Mouse (Mus musculus): Measurements from ENCODE around the gene Wdfy3. TPM values are rescaled to one million over a fixed set of nuclear protein-coding genes. Genes with fewer than 3 reads are reported as not detected.

Gene Wdfy3
- polyA plus RNA-seq, 1 experiment from 2014 or later, result 15.1 TPM

DNA sequence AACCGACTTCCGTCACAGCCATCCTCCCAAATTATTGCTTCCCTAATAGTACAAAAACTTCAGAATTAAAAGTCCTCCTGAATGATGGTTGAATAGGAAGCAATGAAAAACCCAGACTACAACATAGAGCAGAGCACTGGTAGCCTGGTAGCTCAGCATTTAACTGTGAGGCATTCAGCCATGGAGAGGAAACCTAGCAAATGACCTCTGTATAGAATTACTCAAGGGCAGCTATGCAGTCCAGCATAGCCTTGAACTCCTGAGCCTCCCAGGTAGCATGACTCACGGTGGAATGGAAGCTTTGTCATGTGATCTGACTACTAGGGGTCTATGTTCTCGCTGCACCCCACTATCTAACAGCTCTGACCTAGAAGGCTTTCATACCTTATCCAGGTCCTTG, 189.8 kb downstream of the Wdfy3 start:
- Histone ChIP-seq H3K4me3 (ENCODE audit: control insufficient read depth in 1 of 2, insufficient read depth in 1 of 2, low read depth in 1 of 2, low read length in 2 of 2) (no peak overlapping the region), H3K36me3 (ENCODE audit: control insufficient read depth, insufficient read depth, low read length) (peaks cover 99% of the 10 kb centered on the region), H3K27ac (replicated peaks in 1 of 2; ENCODE audit: control insufficient read depth in 1 of 2, insufficient read depth in 1 of 2, low read depth in 2 of 2, low read length in 2 of 2) (no peak overlapping the region), H3K9ac (ENCODE audit: low read length) (no peak overlapping the region), H3K4me1 (ENCODE audit: control insufficient read depth in 2 of 2, insufficient read depth in 2 of 2, low read length in 2 of 2) (peaks cover 3 to 8% of the 10 kb centered on the region in 2 experiments; a peak in 3 of 4 replicates), H3K27me3 (ENCODE audit: control insufficient read depth, insufficient read depth, low read length) (no peaks in the 10 kb centered on the region), H3K9me3 (ENCODE audit: control insufficient read depth, low read length) (no peaks in the 10 kb centered on the region), H3K4me2 (ENCODE audit: low read length) (no peak overlapping the region)
- no peak for ATAC-seq (ENCODE audit: insufficient number of reproducible peaks, insufficient read depth, low FRiP score, low read depth)
- 87% methylated on average over 4 of the region's 4 CpGs for WGBS

DNA sequence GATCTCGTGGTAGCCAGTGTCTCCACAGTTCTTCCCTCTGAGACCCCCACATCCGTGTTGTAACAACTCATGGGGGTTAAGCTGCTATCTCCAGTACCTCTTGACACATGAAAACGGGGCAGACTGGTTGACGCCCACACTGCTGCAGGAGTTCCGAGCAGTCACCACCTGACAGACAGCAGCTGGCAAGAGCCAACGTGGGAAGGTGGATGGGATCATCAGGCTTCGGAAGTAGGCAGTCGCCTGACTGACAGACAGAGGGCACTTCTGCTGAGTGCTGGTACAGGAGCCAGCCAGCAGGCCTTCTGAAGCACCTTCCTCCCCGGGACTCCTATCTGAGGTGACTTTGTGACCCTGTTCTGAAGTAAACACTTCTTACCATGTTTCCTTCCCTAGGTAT, 191.3 kb downstream of the Wdfy3 start:
- WGBS, result 24% methylated on average over 9 of the region's 9 CpGs
- no peak overlapping the region for H3K4me3 ChIP-seq (ENCODE audit: control insufficient read depth in 1 of 2, insufficient read depth in 1 of 2, low read depth in 1 of 2, low read length in 2 of 2)
- peaks cover 99% of the 10 kb centered on the region for H3K36me3 ChIP-seq (ENCODE audit: control insufficient read depth, insufficient read depth, low read length)
- no peak overlapping the region; a peak in 1 of 4 replicates for H3K27ac ChIP-seq (replicated peaks in 1 of 2; ENCODE audit: control insufficient read depth in 1 of 2, insufficient read depth in 1 of 2, low read depth in 2 of 2, low read length in 2 of 2)
- no peak overlapping the region for H3K4me2 ChIP-seq (ENCODE audit: low read length)
- no peak for ATAC-seq (ENCODE audit: insufficient number of reproducible peaks, insufficient read depth, low FRiP score, low read depth)
- no peak overlapping the region for H3K9ac ChIP-seq (ENCODE audit: low read length)
- peaks cover 3 to 8% of the 10 kb centered on the region in 2 experiments; a peak in 2 of 4 replicates for H3K4me1 ChIP-seq (ENCODE audit: control insufficient read depth in 2 of 2, insufficient read depth in 2 of 2, low read length in 2 of 2)
- no peaks in the 10 kb centered on the region for H3K27me3 ChIP-seq (ENCODE audit: control insufficient read depth, insufficient read depth, low read length)
- H3K9me3 ChIP-seq (ENCODE audit: control insufficient read depth, low read length), result no peaks in the 10 kb centered on the region

DNA sequence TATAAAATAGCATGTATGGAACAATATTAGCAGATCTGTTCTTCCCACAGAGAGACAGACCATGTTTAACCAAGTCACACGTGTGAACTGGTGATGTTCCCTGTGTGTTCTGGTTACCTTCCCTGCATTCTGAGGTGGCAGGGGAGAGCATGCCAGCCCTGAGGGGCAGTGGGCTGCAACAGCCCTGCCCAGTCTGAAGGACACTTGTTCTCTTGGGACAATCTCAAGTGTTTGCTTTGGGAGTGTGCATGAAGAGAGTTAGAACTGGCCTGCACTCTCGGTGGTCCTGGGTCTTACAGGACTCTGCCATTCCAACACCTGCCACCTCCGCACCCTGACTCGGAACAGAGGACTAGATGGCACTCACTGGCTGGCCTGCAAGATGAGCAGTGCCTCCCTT, 193.5 kb downstream of the Wdfy3 start:
- WGBS, result 80% methylated on average over 4 of the region's 4 CpGs
- Histone ChIP-seq H3K4me2 (ENCODE audit: low read length) (no peak overlapping the region), H3K9ac (ENCODE audit: low read length) (no peak overlapping the region), H3K9me3 (ENCODE audit: control insufficient read depth, low read length) (no peaks in the 10 kb centered on the region), H3K4me1 (ENCODE audit: control insufficient read depth in 2 of 2, insufficient read depth in 2 of 2, low read length in 2 of 2) (peaks cover 3 to 8% of the 10 kb centered on the region in 2 experiments; a peak in 2 of 4 replicates), H3K27ac (replicated peaks in 1 of 2; ENCODE audit: control insufficient read depth in 1 of 2, insufficient read depth in 1 of 2, low read depth in 2 of 2, low read length in 2 of 2) (no peak overlapping the region), H3K27me3 (ENCODE audit: control insufficient read depth, insufficient read depth, low read length) (no peaks in the 10 kb centered on the region), H3K36me3 (ENCODE audit: control insufficient read depth, insufficient read depth, low read length) (peaks cover 99% of the 10 kb centered on the region), H3K4me3 (ENCODE audit: control insufficient read depth in 1 of 2, insufficient read depth in 1 of 2, low read depth in 1 of 2, low read length in 2 of 2) (no peak overlapping the region)
- no peak for ATAC-seq (ENCODE audit: insufficient number of reproducible peaks, insufficient read depth, low FRiP score, low read depth)

DNA sequence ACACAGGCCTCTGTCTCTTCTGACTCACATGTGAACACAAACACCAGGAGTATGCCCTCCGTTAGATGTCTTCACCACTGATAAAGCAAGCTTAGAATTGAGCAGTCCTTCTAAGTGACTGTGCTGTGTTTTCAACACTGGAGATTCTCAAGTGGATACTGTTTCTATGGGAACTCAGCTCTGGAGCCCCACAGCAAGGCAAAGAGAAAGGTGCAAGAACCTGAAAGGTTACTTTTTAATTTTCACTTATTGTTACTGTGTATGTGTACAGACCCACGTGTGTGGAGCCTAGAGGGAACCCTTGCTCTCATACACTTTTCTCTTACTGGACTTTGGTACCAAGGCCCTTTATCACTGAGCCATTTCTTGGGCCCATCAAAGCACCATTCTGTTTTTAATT, 203.0 kb downstream of the Wdfy3 start:
- no peak overlapping the region for H3K27ac ChIP-seq (replicated peaks in 1 of 2; ENCODE audit: control insufficient read depth in 1 of 2, insufficient read depth in 1 of 2, low read depth in 2 of 2, low read length in 2 of 2)
- H3K9ac ChIP-seq (ENCODE audit: low read length), result no peak overlapping the region
- no peak overlapping the region for H3K4me2 ChIP-seq (ENCODE audit: low read length)
- peaks cover 99% of the 10 kb centered on the region for H3K36me3 ChIP-seq (ENCODE audit: control insufficient read depth, insufficient read depth, low read length)
- 68% methylated on average over 2 of the region's 2 CpGs for WGBS
- H3K4me1 ChIP-seq (ENCODE audit: control insufficient read depth in 2 of 2, insufficient read depth in 2 of 2, low read length in 2 of 2), result no peaks in the 10 kb centered on the region
- H3K9me3 ChIP-seq (ENCODE audit: control insufficient read depth, low read length), result peaks cover 4% of the 10 kb centered on the region; the same call in 1 of the 2 replicates
- ATAC-seq (ENCODE audit: insufficient number of reproducible peaks, insufficient read depth, low FRiP score, low read depth), result no peak
- no peak overlapping the region for H3K4me3 ChIP-seq (ENCODE audit: control insufficient read depth in 1 of 2, insufficient read depth in 1 of 2, low read depth in 1 of 2, low read length in 2 of 2)
- H3K27me3 ChIP-seq (ENCODE audit: control insufficient read depth, insufficient read depth, low read length), result no peaks in the 10 kb centered on the region

DNA sequence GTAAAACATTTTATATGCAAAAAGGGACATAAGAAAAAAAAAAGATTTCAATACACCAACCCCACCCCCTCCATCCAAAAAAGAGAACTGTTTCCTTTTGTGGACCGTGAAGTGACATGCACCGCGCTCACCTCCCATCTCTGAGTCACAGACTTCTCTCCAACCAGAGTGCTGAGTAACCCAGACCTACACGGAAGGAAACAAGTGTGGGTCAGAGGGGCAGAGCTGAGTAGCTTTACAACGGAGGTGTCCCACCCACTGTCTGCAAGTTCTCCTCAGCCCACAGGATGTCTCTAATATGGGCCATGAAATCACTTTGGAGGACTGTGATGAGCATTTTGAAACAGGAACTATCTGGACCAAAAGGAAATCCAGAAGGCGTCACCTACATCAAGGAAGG, 205.8 kb downstream of the Wdfy3 start:
- no peak overlapping the region for H3K9ac ChIP-seq (ENCODE audit: low read length)
- no peak overlapping the region for H3K27ac ChIP-seq (replicated peaks in 1 of 2; ENCODE audit: control insufficient read depth in 1 of 2, insufficient read depth in 1 of 2, low read depth in 2 of 2, low read length in 2 of 2)
- peaks cover 99% of the 10 kb centered on the region for H3K36me3 ChIP-seq (ENCODE audit: control insufficient read depth, insufficient read depth, low read length)
- H3K4me2 ChIP-seq (ENCODE audit: low read length), result no peak overlapping the region
- H3K27me3 ChIP-seq (ENCODE audit: control insufficient read depth, insufficient read depth, low read length), result no peaks in the 10 kb centered on the region
- 91% methylated on average over 6 of the region's 6 CpGs for WGBS
- H3K4me3 ChIP-seq (ENCODE audit: control insufficient read depth in 1 of 2, insufficient read depth in 1 of 2, low read depth in 1 of 2, low read length in 2 of 2), result no peak overlapping the region
- no peaks in the 10 kb centered on the region for H3K4me1 ChIP-seq (ENCODE audit: control insufficient read depth in 2 of 2, insufficient read depth in 2 of 2, low read length in 2 of 2)
- ATAC-seq (ENCODE audit: insufficient number of reproducible peaks, insufficient read depth, low FRiP score, low read depth), result no peak
- H3K9me3 ChIP-seq (ENCODE audit: control insufficient read depth, low read length), result no peaks in the 10 kb centered on the region

DNA sequence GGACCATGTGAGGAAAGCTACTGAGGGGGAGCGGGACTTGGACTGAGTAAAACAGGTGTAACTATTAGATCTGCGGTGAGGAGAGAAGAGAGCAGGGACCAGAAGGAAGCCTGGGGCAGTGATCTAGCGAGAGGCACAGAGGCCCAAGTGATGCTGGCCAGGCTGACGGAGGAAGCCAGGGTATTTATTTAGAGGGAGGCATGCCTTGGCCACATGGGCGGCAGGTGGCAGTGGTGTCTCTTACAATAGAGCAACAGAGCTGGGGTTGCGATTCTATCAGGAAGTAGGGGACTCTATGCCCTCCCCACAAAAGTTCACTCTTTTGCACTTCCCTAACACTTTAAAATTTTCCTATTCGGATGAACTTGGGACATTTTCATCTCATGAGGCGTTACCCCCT, 207.1 kb downstream of the Wdfy3 start:
- no peaks in the 10 kb centered on the region for H3K4me1 ChIP-seq (ENCODE audit: control insufficient read depth in 2 of 2, insufficient read depth in 2 of 2, low read length in 2 of 2)
- no peak overlapping the region for H3K4me2 ChIP-seq (ENCODE audit: low read length)
- H3K27me3 ChIP-seq (ENCODE audit: control insufficient read depth, insufficient read depth, low read length), result no peaks in the 10 kb centered on the region
- no peak for ATAC-seq (ENCODE audit: insufficient number of reproducible peaks, insufficient read depth, low FRiP score, low read depth)
- WGBS, result 92% methylated on average over 8 of the region's 8 CpGs
- no peak overlapping the region for H3K9ac ChIP-seq (ENCODE audit: low read length)
- peaks cover 99% of the 10 kb centered on the region for H3K36me3 ChIP-seq (ENCODE audit: control insufficient read depth, insufficient read depth, low read length)
- H3K9me3 ChIP-seq (ENCODE audit: control insufficient read depth, low read length), result no peaks in the 10 kb centered on the region
- no peak overlapping the region for H3K4me3 ChIP-seq (ENCODE audit: control insufficient read depth in 1 of 2, insufficient read depth in 1 of 2, low read depth in 1 of 2, low read length in 2 of 2)
- H3K27ac ChIP-seq (replicated peaks in 1 of 2; ENCODE audit: control insufficient read depth in 1 of 2, insufficient read depth in 1 of 2, low read depth in 2 of 2, low read length in 2 of 2), result no peak overlapping the region

DNA sequence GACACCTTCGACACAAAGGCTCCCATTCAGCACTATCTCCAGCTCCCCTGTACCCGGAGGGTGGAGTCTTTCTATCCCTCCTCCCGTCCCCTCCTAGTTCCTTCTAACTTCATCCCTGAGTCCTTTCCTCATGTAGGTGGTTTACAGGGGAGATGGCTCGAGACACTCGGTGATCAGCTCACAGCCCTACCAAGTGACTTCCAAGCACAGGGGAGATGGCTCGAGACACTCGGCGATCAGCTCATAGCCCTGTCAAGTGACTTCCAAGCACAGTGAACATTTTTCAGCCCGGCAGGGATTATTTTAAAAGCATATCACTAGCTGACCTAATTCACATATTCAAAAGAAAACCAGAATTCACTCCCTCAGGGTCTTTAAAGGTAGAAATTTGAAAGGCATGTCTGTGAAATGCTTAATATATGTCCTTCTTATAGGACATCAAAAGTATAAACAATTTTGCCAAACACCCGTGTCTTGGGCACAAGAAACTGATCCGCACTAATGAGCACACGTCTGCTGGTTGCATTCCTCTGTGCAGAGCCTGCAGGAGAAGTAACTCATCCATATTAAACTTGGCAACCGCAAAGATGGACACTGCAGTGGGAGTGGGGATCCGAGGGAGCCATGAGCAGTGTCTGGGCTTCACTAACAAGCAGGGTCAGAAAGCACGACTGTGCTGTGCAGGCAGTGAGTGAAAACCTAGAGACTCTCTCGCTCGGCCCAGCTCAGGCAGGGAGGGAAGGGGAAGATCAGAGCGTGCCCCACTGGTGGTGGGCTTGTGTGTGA, 207.7 kb downstream of the Wdfy3 start:
- H3K36me3 ChIP-seq (ENCODE audit: control insufficient read depth, insufficient read depth, low read length), result peaks cover 99% of the 10 kb centered on the region
- H3K27ac ChIP-seq (replicated peaks in 1 of 2; ENCODE audit: control insufficient read depth in 1 of 2, insufficient read depth in 1 of 2, low read depth in 2 of 2, low read length in 2 of 2), result no peak overlapping the region
- H3K4me3 ChIP-seq (ENCODE audit: control insufficient read depth in 1 of 2, insufficient read depth in 1 of 2, low read depth in 1 of 2, low read length in 2 of 2), result no peak overlapping the region
- H3K27me3 ChIP-seq (ENCODE audit: control insufficient read depth, insufficient read depth, low read length), result no peaks in the 10 kb centered on the region
- no peaks in the 10 kb centered on the region for H3K4me1 ChIP-seq (ENCODE audit: control insufficient read depth in 2 of 2, insufficient read depth in 2 of 2, low read length in 2 of 2)
- no peaks in the 10 kb centered on the region for H3K9me3 ChIP-seq (ENCODE audit: control insufficient read depth, low read length)
- ATAC-seq (ENCODE audit: insufficient number of reproducible peaks, insufficient read depth, low FRiP score, low read depth), result no peak
- H3K4me2 ChIP-seq (ENCODE audit: low read length), result no peak overlapping the region
- WGBS, result 87% methylated on average over 18 of the region's 18 CpGs
- H3K9ac ChIP-seq (ENCODE audit: low read length), result no peak overlapping the region

Measured in heart, embryonic 14.5 days (tissue).